Mouse (Mus musculus) stomach, embryonic 14.5 days (tissue): ENCODE results near the gene Rgs14. TPM values are rescaled to one million over a fixed set of nuclear protein-coding genes. Genes with fewer than 3 reads are reported as not detected.

Experiments used
- ATAC-seq: fragments of 200-750 bp; cut with Nextera tagmentation; 2 replicates; pipeline ENCODE4 v1.8.0; 2017; ENCODE audit warnings: low read depth, moderate TSS enrichment; ENCODE audit not compliant: insufficient number of reproducible peaks, insufficient read depth, low FRiP score
- H3K27ac ChIP-seq: fragments of 300-500 bp; sonication (generic); 2 replicates; pipeline ENCODE4 v1.5.1; 2014; ENCODE audit warnings: mild to moderate bottlenecking, low read length, moderate library complexity, mixed read lengths
- H3K27me3 ChIP-seq: fragments of 300-500 bp; sonication (generic); 2 replicates; pipeline ENCODE4 v1.6.1; 2014; ENCODE audit warnings: low read length, control low read depth, mixed read lengths; ENCODE audit not compliant: control insufficient read depth, insufficient read depth
- H3K36me3 ChIP-seq: fragments of 300-500 bp; sonication (generic); 2 replicates; pipeline ENCODE4 v1.6.1; 2014; ENCODE audit warnings: mild to moderate bottlenecking, control low read depth, low read length, moderate library complexity, mixed read lengths; ENCODE audit not compliant: control insufficient read depth, insufficient read depth
- H3K4me1 ChIP-seq: fragments of 300-500 bp; sonication (generic); 2 replicates; pipeline ENCODE4 v1.6.1; 2014; ENCODE audit warnings: low read length, control low read depth, mixed read lengths; ENCODE audit not compliant: control insufficient read depth, insufficient read depth
- H3K4me2 ChIP-seq: fragments of 300-500 bp; sonication (generic); replicated peaks from 2 replicates; pipeline ENCODE4 v1.6.1; 2014; ENCODE audit warnings: low read depth, low read length, control low read depth
- H3K4me3 ChIP-seq: fragments of 300-500 bp; sonication (generic); 2 replicates; pipeline ENCODE4 v1.5.1; 2014; ENCODE audit warnings: low read depth, low read length, control low read depth
- H3K9ac ChIP-seq: fragments of 300-500 bp; sonication (generic); replicated peaks from 2 replicates; pipeline ENCODE4 v1.6.1; 2014; ENCODE audit warnings: low read depth, mild to moderate bottlenecking, control low read depth, low read length, moderate library complexity, mixed read lengths
- H3K9me3 ChIP-seq: fragments of 300-500 bp; sonication (generic); 2 replicates; pipeline ENCODE4 v1.6.1; 2016; ENCODE audit warnings: low read depth, low read length, control low read depth; ENCODE audit not compliant: control insufficient read depth
- WGBS: fragments of 180-500 bp; shearing (Covaris S2); extraction: QIAGEN DNeasy Blood & Tissue Kit; methylation state at CpG from one replicate; pipeline ENCODE4 v1.1.7; 2014; 5-methylcytosine and 5-hydroxymethylcytosine counted together
- polyA plus RNA-seq: library from polyadenylated mRNA; unstranded; fragments of >200 nt; fragmentation: Nextera tagmentation; extraction: Ambion mirVana; gene quantifications from 2 replicates; pipeline ENCODE4 v1.2.1, GENCODE M21; 2014

The Rgs14 gene
- polyA plus RNA-seq, 1 experiment from 2014 or later, result 0.78 TPM

- ATAC-seq, result no peak
- H3K27me3 ChIP-seq, result no peaks in the 10 kb centered on the region
- H3K9me3 ChIP-seq, result no peaks in the 10 kb centered on the region
- no peaks in the 10 kb centered on the region for H3K36me3 ChIP-seq
- H3K4me3 ChIP-seq, result no peak overlapping the region
- no peak overlapping the region for H3K27ac ChIP-seq
- H3K9ac ChIP-seq, result no peak overlapping the region
- 82% methylated on average over 3 of the region's 3 CpGs for WGBS
- H3K4me2 ChIP-seq, result no peak overlapping the region
- H3K4me1 ChIP-seq, result no peaks in the 10 kb centered on the region
These were observed 21.1 kb downstream of the Rgs14 start for GRCm38 (mm10) chr13:55390644-55391043.

DNA sequence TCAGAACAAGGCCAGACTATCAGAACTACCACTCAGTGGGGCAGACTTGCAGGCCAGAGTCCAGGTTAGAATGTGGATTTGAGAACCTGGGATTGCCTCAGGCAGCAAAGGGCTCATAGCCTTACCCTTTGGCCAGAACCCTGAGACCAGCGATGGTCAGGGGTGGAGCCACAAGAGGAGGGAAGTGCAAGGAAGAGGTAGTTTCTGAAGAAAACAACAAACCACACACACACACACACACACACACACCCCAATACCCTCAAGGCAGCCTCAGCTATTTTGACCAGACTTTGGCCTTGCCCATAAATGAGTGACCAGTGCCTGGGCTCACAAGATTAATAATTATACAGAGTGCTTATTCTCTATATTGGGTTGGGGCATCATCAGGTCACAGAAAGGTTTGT is 22.1 kb downstream of the Rgs14 start:
- ATAC-seq, result no peak
- Histone ChIP-seq H3K4me1 (no peaks in the 10 kb centered on the region), H3K9ac (no peak overlapping the region), H3K36me3 (no peaks in the 10 kb centered on the region), H3K9me3 (no peaks in the 10 kb centered on the region), H3K27me3 (no peaks in the 10 kb centered on the region), H3K27ac (no peak overlapping the region), H3K4me3 (no peak overlapping the region), H3K4me2 (no peak overlapping the region)
- 85% methylated on average over 1 of the region's 1 CpGs for WGBS

DNA sequence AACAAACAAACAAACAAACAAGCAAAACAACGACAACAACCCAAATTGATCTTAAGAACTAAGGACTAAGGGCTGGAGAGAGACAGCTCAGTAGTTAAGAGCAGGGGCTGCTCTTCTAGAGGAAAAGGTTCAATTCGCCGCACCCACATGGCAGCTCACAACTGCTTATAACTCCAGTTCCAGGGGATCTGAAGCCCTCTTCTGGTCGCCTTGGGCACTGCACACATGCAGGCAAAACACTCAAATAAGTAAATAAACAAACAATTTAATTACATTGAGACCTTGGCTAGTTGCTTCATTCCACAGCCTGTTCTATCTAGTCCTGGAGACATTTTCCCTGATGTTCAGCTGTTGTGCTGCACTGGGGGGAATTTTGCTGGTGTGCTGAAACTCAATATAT is 23.4 kb downstream of the Rgs14 start:
- Histone ChIP-seq H3K27ac (no peak overlapping the region), H3K4me2 (no peak overlapping the region), H3K27me3 (no peaks in the 10 kb centered on the region), H3K4me3 (no peak overlapping the region), H3K9me3 (no peaks in the 10 kb centered on the region), H3K9ac (no peak overlapping the region), H3K36me3 (no peaks in the 10 kb centered on the region), H3K4me1 (no peaks in the 10 kb centered on the region)
- ATAC-seq, result no peak
- WGBS, result 72% methylated on average over 4 of the region's 4 CpGs

DNA sequence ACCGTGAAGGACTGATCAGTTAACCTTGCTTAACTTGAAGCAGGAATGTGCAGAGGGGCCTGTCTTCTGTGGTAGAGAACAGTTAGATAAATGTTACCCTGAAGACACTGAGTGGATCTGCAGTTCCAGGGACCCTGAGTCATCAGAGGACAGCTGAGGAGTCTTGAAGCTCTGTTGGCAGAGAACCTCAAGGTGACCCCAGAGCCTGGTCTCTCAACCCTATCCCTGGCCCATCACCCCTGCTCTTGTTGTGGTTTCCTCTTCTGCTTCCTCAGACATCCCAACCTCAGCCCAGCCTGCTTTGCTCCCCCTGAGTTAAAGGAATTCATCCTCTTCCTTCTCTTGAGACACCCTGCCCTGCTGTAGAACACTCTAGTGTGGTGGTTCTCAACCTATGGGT is 28.6 kb downstream of the Rgs14 start, which contains the start of gene Slc34a1:
Gene Slc34a1 (plus strand): TSS at position 100 of the 400 bp plus-strand sequence.
- H3K4me3 ChIP-seq, result no peak within 1 kb of the TSS
- H3K27ac ChIP-seq, result no peak within 1 kb of the TSS
- no peak within 1 kb of the TSS for H3K4me2 ChIP-seq
- H3K4me1 ChIP-seq, result no peaks in the 10 kb centered on the region
- no peaks in the 10 kb centered on the region for H3K36me3 ChIP-seq
- ATAC-seq, result no peak
- H3K27me3 ChIP-seq, result no peaks in the 10 kb centered on the region
- 72% methylated on average over 1 of the region's 1 CpGs for WGBS
- H3K9me3 ChIP-seq, result no peaks in the 10 kb centered on the region
- H3K9ac ChIP-seq, result no peak within 1 kb of the TSS

DNA sequence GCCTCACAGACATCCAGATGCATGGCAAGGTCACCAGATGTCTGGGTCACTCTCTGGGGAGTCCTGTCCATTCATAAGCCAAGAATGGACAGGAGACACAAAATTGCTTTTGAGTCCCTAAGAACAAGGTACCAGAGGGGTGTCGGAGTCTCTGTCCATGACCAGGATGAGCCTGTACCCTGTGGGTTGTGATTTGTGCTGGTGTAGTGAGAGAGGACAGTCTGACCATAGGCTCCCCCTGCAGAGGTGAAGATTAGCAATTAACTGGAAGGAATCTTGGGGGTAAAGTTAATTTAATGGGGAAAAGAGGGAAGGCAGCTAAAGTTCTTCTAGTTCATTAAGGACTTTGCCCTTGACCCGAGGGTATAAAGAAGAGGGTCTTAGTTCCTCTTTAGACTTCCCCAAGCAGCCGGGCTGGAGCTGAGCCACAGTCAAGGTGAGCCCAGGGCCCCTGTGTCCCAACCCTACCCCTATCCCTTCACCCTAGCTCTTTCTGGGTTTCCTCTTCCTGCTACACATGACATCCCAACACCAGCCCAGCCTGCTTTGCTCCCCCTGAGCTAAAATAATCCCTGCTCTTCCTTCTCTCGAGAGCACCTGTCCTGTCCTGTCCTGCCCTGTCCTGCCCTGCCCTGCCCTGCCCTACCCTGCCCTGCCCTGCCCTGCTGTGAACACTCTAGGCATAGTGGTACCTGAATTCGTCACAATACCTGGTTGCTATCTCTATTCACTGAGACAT is 29.9 kb downstream of the Rgs14 start:
- no peak for ATAC-seq
- Histone ChIP-seq H3K4me3 (no peak overlapping the region), H3K27me3 (no peaks in the 10 kb centered on the region), H3K9ac (no peak overlapping the region), H3K4me2 (no peak overlapping the region), H3K27ac (no peak overlapping the region), H3K9me3 (no peaks in the 10 kb centered on the region), H3K4me1 (no peaks in the 10 kb centered on the region), H3K36me3 (no peaks in the 10 kb centered on the region)
- WGBS, result 60% methylated on average over 5 of the region's 5 CpGs

- H3K9me3 ChIP-seq, result no peaks in the 10 kb centered on the region
- H3K4me2 ChIP-seq, result no peak overlapping the region
- H3K27ac ChIP-seq, result no peak overlapping the region
- H3K4me3 ChIP-seq, result no peak overlapping the region
- H3K9ac ChIP-seq, result no peak overlapping the region
- no peaks in the 10 kb centered on the region for H3K4me1 ChIP-seq
- no peaks in the 10 kb centered on the region for H3K36me3 ChIP-seq
- no peak for ATAC-seq
- 65% methylated on average over 1 of the region's 1 CpGs for WGBS
- no peaks in the 10 kb centered on the region for H3K27me3 ChIP-seq
These were observed 30.5 kb downstream of the Rgs14 start for GRCm38 (mm10) chr13:55400039-55400346.

DNA sequence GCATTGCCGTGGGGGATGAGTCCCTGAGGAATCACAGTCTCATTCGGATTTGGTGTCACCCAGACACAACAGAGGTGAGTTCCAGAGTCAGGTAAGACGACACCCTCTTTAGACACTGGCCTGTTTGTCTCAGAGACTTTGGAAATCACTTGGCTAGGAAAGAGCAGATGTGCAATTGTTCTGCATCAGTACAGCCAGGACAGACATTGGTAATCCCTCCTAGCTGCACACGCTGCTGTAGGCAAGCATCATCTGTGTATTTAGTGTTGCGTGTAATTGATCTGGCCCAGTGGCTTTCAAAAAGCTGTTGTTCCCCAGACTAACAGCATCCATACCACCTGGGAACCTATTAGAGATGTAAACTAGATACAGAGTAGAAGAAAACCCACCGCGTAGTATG is 33.7 kb downstream of the Rgs14 start:
- no peak overlapping the region for H3K4me2 ChIP-seq
- no peaks in the 10 kb centered on the region for H3K4me1 ChIP-seq
- H3K9ac ChIP-seq, result no peak overlapping the region
- no peak for ATAC-seq
- H3K27ac ChIP-seq, result no peak overlapping the region
- no peak overlapping the region for H3K4me3 ChIP-seq
- H3K36me3 ChIP-seq, result no peaks in the 10 kb centered on the region
- no peaks in the 10 kb centered on the region for H3K9me3 ChIP-seq
- no peaks in the 10 kb centered on the region for H3K27me3 ChIP-seq
- 70% methylated on average over 7 of the region's 7 CpGs for WGBS

- Histone ChIP-seq H3K27me3 (no peaks in the 10 kb centered on the region), H3K4me3 (no peak overlapping the region), H3K9me3 (no peaks in the 10 kb centered on the region), H3K9ac (no peak overlapping the region), H3K4me2 (no peak overlapping the region), H3K36me3 (no peaks in the 10 kb centered on the region), H3K27ac (0 out of 2 replicates have a peak overlapping the region, but pooled peaks have one; percentile 10), H3K4me1 (no peaks in the 10 kb centered on the region)
- 69% methylated on average over 15 of the region's 15 CpGs for WGBS
- ATAC-seq, result no peak
These were observed 34.7 kb downstream of the Rgs14 start for GRCm38 (mm10) chr13:55403935-55404852.
